In genomic region chr12:32138831-32139230, GRCm38 (mm10) we compare ENCODE assay signal across 15 mouse cellular contexts.
DNase-seq lines count a peak whose midpoint lies in the region; ATAC-seq and TF ChIP-seq lines count a peak whose summit lies in the region.
"Had no signal": no experiment of that assay in that cellular context is flagged by ENCODE, and none has a peak within 500 bp of the region (broad histone marks: within the 10 kb centered on the region; RNA-seq: fewer than 3 reads in every experiment).

No protein-coding gene starts in this region.

- H3K4me3 ChIP-seq in thymus, adult 2 months (ENCODE audit: control insufficient read depth, insufficient read depth, low read length) = no peak overlapping the region
- H3K4me3 ChIP-seq in intestine, embryonic 16.5 days (ENCODE audit: low read length) = no peak overlapping the region
- no peak overlapping the region for H3K4me3 ChIP-seq in forebrain, embryonic 10.5 days
- H3K4me3 ChIP-seq: forebrain, embryonic 13.5 days; heart, embryonic 15.5 days; midbrain, embryonic 13.5 days had no signal

- no peak overlapping the region for H3K9ac ChIP-seq in intestine, embryonic 16.5 days (ENCODE audit: low read depth, low read length)
- H3K9ac ChIP-seq: forebrain, embryonic 13.5 days; heart, embryonic 15.5 days; midbrain, embryonic 13.5 days had no signal

- peaks cover 15% of the 10 kb centered on the region for H3K4me1 ChIP-seq in thymus, adult 2 months (replicated peaks; ENCODE audit: control insufficient read depth, insufficient read depth, low read length)
- 0 out of 2 replicates have a peak, but pooled peaks cover 7% of the 10 kb centered on the region for H3K4me1 ChIP-seq in intestine, embryonic 16.5 days (ENCODE audit: control insufficient read depth, insufficient read depth, low read length)
- peaks cover 10% of the 10 kb centered on the region for H3K4me1 ChIP-seq in forebrain, embryonic 10.5 days
- H3K4me1 ChIP-seq: forebrain, embryonic 13.5 days had no signal

- TF ChIP-seq POLR2A in thymus, adult 2 months (IDR thresholded peaks at IDR 0.05; ENCODE audit: control insufficient read depth, extremely low read depth, insufficient read depth, low read length, poor library complexity) = no peak

- H3K27ac ChIP-seq in thymus, adult 2 months (ENCODE audit: control insufficient read depth, insufficient read depth, low read length) = no peak overlapping the region
- H3K27ac ChIP-seq in intestine, embryonic 16.5 days (ENCODE audit: low read length) = peak overlapping the region; percentile 62
- no peak overlapping the region for H3K27ac ChIP-seq in forebrain, embryonic 10.5 days
- H3K27ac ChIP-seq: forebrain, embryonic 13.5 days; heart, embryonic 15.5 days; midbrain, embryonic 13.5 days had no signal

- intact Hi-C loops in heart, postnatal 10 days (cut with DNase I) = no loop called here

- no peaks in the 10 kb centered on the region for H3K27me3 ChIP-seq in thymus, adult 2 months (ENCODE audit: control insufficient read depth, insufficient read depth, low read length)
- no peaks in the 10 kb centered on the region for H3K27me3 ChIP-seq in intestine, embryonic 16.5 days (replicated peaks; ENCODE audit: control insufficient read depth, insufficient read depth, low read length)
- H3K27me3 ChIP-seq in forebrain, embryonic 10.5 days (ENCODE audit: poor library complexity, severe bottlenecking) = peaks cover 2% of the 10 kb centered on the region; the same call in 1 of the 2 replicates
- H3K27me3 ChIP-seq: forebrain, embryonic 13.5 days; heart, embryonic 15.5 days; midbrain, embryonic 13.5 days had no signal

- DNase-seq in heart, postnatal 10 days = peak; percentile 28 to 43
- no peak for DNase-seq in heart, adult 8-10 months (ENCODE audit: low spot score)
- DNase-seq in thymus, adult 2 months = peak; percentile 8
- DNase-seq in thymus, postnatal 0 days (ENCODE audit: low spot score) = no peak
- peak; percentile 13 to 17 for DNase-seq in thymus, postnatal 36 days
- no peak for DNase-seq in forebrain, embryonic 10.5 days (ENCODE audit: extremely low spot score, low spot score)
- DNase-seq in gastrocnemius, postnatal 4 days (ENCODE audit: low spot score in 2 of 2) = no peak
- DNase-seq: cerebellum, adult 8-10 months; gastrocnemius, postnatal 10 days had no signal

- H3K36me3 ChIP-seq in thymus, adult 2 months (ENCODE audit: control insufficient read depth, insufficient read depth, low read length) = no peaks in the 10 kb centered on the region
- no peaks in the 10 kb centered on the region for H3K36me3 ChIP-seq in intestine, embryonic 16.5 days (ENCODE audit: control insufficient read depth, insufficient read depth, low read length)
- no peaks in the 10 kb centered on the region for H3K36me3 ChIP-seq in forebrain, embryonic 10.5 days (replicated peaks)
- H3K36me3 ChIP-seq: G1E; heart, embryonic 15.5 days; midbrain, embryonic 13.5 days had no signal

- ATAC-seq in intestine, embryonic 16.5 days = peak; percentile 80
- ATAC-seq: inflammation-experienced regulatory T-cells, adult 6 months had no signal

- 53% methylated on average over 5 of the region's 5 CpGs for WGBS in thymus, adult 2 months
- 57% methylated on average over 5 of the region's 5 CpGs for WGBS in intestine, embryonic 16.5 days
- WGBS in forebrain, embryonic 10.5 days = 92% methylated on average over 5 of the region's 5 CpGs

- H3K4me2 ChIP-seq in intestine, embryonic 16.5 days (ENCODE audit: low read depth, low read length) = no peak overlapping the region
- H3K4me2 ChIP-seq: forebrain, embryonic 13.5 days; heart, embryonic 15.5 days; midbrain, embryonic 13.5 days had no signal

- no peak for TF ChIP-seq CTCF in thymus, adult 2 months (IDR thresholded peaks at IDR 0.05; ENCODE audit: borderline replicate concordance, control insufficient read depth, extremely low read depth, insufficient read depth, low read length, poor library complexity)

- H3K9me3 ChIP-seq in intestine, embryonic 16.5 days (ENCODE audit: control insufficient read depth, low read length) = no peaks in the 10 kb centered on the region
- H3K9me3 ChIP-seq in forebrain, embryonic 10.5 days = no peaks in the 10 kb centered on the region
- H3K9me3 ChIP-seq: forebrain, embryonic 13.5 days; G1E; heart, embryonic 15.5 days; midbrain, embryonic 13.5 days had no signal

Comparison
In these comparisons a context has a peak if more than half of its experiments do, and no peak if none do; other contexts are left out.
1. DNase-seq: peak in heart, postnatal 10 days (2 of 2), thymus, adult 2 months (single experiment) and thymus, postnatal 36 days (2 of 2); none in heart, adult 8-10 months (single experiment), thymus, postnatal 0 days (single experiment), forebrain, embryonic 10.5 days (single experiment) and gastrocnemius, postnatal 4 days (0 of 2).